Mouse (Mus musculus): Measurements from ENCODE around the gene Tmem126a. TPM values are rescaled to one million over a fixed set of nuclear protein-coding genes. Genes with fewer than 3 reads are reported as not detected.
A peak's percentile ranks its signal among the peaks of the same experiment; 100 is the strongest.

Gene Tmem126a
- 26.8 and 32.9 TPM in 2 replicates for total RNA-seq (2017)

DNA sequence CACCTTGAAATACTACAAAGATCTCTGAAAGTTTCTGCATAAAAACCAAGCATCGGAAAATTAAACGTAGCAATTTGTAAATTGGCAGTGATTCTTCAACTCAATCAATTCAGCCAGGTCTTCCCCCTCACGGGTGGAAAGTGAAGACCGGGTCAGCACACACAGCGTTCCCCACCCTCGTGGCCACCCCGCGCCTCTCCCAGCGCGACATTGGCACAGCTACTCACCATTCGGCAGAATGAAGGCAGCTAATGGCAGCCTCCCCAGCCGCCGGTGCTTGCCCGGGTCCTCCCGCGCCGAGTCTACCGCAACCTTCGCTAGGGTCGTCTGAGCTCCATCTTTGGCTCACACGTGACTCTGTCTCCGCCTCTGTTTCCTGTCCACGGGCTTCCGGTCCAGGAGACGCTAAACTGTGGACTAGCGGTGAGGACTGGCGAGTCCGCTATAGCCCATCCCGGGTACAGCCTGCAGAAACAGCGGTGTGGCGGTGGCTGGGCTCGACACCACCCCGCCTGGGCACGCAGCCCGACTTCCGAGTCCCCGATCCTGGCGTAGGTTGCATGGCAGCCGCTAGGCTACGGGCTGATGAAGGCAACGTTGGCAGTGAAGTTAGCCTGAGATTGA, at the start of gene Tmem126a:
Tmem126a (minus strand) TSS at position 385 of the 624 bp plus-strand sequence.
- peak; percentile 89 to 92 for ATAC-seq (replicated peaks in 1 of 2; ENCODE audit: insufficient read depth in 1 of 2, low FRiP score in 2 of 2, low TSS enrichment in 1 of 2, low read depth in 1 of 2, poor library complexity in 2 of 2, severe bottlenecking in 2 of 2)

DNA sequence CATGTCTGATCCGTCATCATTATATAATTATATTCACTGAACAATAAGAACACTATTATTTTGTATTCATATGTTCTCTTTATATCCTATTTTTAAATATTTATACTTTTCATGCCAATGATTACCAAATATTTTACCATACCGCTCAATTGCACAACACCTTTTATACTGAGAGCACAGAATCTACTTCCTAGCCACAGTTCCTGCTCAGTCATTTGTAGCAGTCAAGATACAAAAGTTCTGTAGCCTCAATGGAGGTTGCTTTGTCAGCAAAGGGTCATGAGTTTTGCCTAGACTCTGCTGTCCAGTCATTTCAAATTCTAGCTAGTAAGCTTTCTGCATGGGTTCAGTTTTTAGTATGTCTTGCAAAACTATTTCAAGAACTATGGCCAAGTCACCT, 25.6 kb upstream of the Tmem126a start:
- ATAC-seq (replicated peaks in 1 of 2; ENCODE audit: insufficient read depth in 1 of 2, low FRiP score in 2 of 2, low TSS enrichment in 1 of 2, low read depth in 1 of 2, poor library complexity in 2 of 2, severe bottlenecking in 2 of 2) = no peak

- peak in 1 of 2 experiments; percentile 39; a peak in 3 of 4 replicates for ATAC-seq (replicated peaks in 1 of 2; ENCODE audit: insufficient read depth in 1 of 2, low FRiP score in 2 of 2, low TSS enrichment in 1 of 2, low read depth in 1 of 2, poor library complexity in 2 of 2, severe bottlenecking in 2 of 2)
Observed at GRCm38 (mm10) chr7:90476313-90477245, 19.6 kb upstream of the Tmem126a start, which contains the start of gene Dlg2. Gene Dlg2 (plus strand): TSS chr7:90476672.

DNA sequence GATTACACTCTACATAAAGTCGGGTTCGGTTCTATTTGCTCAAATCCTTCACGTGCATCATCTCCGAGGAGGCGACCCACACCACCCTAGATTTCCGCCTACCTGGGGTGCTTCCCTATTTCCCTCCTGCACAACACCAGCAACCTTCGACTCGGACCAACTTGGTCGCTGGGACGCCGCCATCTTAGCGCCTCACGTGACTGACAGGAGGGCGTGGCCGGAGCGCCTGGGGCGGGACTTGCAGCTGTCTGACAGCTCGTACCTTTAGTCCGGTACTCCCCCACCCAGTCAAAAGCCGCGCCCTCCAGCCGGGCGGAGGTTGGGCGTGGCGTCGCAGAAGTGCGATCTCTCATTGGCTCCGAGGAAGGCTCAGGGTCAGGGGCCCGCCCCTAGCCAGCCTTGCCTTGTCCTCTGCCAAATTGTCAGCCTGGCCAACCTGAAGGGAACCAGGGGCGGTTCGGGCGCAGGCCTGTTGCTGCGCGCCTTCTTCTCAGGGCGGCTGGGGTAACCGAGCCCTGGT, 18.8 kb upstream of the Tmem126a start, which contains the start of gene Tmem126b:
Tmem126b (minus strand) TSS at position 209 of the 520 bp plus-strand sequence.
- ATAC-seq (replicated peaks in 1 of 2; ENCODE audit: insufficient read depth in 1 of 2, low FRiP score in 2 of 2, low TSS enrichment in 1 of 2, low read depth in 1 of 2, poor library complexity in 2 of 2, severe bottlenecking in 2 of 2) = peak; percentile 96 to 97

DNA sequence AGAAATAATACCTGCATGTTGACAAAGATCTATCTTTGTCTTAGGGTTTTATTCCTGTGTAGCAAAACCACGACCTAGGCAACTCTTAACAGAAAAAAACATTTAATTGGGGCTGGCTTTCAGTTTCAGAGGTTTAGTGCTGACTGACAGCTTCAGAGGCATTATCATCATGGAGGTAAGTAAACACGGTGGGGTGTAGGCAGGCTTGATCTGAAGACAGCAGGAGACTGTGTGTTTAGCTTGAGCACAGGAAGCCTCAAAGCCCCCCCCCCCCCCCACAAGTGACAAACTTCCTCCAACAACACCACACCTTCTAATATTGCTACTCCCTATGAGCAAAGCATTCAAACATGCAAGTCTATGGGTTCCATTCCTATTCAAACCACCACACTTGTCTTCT, 16.5 kb upstream of the Tmem126a start:
- no peak for ATAC-seq (replicated peaks in 1 of 2; ENCODE audit: insufficient read depth in 1 of 2, low FRiP score in 2 of 2, low TSS enrichment in 1 of 2, low read depth in 1 of 2, poor library complexity in 2 of 2, severe bottlenecking in 2 of 2)

DNA sequence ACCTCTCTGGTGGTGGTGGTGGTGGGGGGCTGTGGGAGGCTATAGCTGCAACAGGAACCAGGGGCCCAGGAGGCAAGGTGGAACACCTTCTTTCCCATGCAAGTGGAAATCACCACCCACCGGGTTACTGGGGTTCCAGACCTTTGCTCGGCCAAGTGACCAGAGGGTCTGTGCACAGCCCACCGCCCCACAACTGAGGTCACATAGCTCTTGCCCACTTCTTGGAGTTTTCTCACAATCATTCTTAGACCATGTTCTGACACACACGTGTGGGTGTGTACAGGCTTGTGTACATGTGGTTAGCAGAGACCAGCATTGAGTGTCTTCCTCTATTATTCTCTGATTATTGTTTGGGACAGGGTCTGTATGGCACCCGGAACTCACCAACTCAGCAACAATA, 4.4 kb upstream of the Tmem126a start:
- no peak for ATAC-seq (replicated peaks in 1 of 2; ENCODE audit: insufficient read depth in 1 of 2, low FRiP score in 2 of 2, low TSS enrichment in 1 of 2, low read depth in 1 of 2, poor library complexity in 2 of 2, severe bottlenecking in 2 of 2)

DNA sequence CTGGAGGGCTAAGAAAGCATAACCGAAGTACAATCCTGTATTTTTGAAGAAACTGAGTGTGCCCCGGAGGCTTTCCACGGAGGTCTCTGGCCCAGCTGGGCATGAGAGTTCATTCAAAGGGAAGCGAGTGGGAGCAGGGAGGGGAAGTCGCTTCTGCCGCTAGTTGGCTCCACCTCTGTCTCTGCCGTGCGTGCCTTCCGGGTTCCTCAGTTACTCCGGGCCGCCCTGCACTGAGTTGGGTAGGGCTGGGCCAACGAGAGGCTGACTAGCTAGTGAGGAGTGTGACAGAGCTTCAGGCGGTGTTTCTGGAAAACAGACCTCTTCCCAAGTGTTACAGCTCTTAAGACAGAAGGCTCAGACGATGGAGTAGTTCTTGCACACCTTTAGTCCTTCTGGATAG, 3.9 kb upstream of the Tmem126a start:
- ATAC-seq (replicated peaks in 1 of 2; ENCODE audit: insufficient read depth in 1 of 2, low FRiP score in 2 of 2, low TSS enrichment in 1 of 2, low read depth in 1 of 2, poor library complexity in 2 of 2, severe bottlenecking in 2 of 2) = peak; percentile 39 to 54

DNA sequence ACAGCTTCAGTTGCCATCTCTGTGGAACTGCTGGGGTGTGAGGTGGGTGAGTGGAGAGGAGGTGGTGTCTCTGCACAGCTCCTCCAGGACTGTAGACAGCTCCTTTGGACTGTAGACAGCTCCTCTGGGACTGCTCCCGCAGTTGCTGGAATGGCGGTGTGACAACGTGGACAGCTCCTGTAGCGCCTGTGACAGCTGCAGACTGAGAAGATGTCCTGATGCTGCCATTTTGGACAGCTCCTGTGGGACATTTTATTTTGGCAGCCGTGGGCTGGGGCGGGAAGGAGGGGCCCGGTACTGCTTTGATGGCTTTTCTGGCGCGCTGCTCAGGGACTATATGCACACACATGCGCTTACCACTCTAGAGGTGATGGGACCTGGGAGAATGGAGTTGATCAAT, 3.3 kb upstream of the Tmem126a start:
- ATAC-seq (replicated peaks in 1 of 2; ENCODE audit: insufficient read depth in 1 of 2, low FRiP score in 2 of 2, low TSS enrichment in 1 of 2, low read depth in 1 of 2, poor library complexity in 2 of 2, severe bottlenecking in 2 of 2) = no peak

GRCm38 (mm10) chr7:90457517-90457916, 488 bp upstream of the Tmem126a start:
- 0 out of 4 replicates have a peak, but pooled peaks of 1 of the 2 experiments have one; percentile 8 for ATAC-seq (replicated peaks in 1 of 2; ENCODE audit: insufficient read depth in 1 of 2, low FRiP score in 2 of 2, low TSS enrichment in 1 of 2, low read depth in 1 of 2, poor library complexity in 2 of 2, severe bottlenecking in 2 of 2)

DNA sequence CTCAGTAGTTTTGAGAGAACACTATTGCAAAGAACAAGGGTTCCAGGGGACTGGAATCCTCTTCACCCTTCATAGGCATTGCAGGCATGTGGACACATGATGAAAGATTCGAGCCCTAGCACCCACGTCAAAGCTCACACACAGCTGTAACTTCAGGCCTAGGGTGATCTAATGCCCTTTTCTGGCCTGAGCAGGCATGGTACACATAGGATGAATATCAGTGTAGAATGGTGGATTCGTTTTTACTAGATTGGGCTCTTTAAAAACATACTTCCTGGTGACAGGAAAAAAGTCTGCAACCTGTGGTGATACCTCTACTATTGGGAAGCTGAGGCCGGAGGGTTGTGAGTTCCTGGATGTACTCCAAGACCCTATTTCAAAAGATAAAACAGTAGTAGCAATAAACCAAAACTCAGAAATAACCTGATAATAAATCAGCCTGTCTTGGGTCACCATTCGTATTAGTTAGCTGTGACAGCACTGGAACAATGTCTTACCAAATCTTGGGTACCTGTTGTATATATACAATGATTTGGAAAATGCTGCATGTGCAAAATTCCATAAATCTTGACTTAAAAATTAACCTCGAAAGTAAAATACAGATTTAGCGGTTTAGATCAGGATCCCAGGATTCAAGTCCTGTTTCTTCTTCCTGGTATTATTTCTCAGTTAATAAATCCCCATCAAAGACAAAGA, 732 bp downstream of the Tmem126a start:
- ATAC-seq (replicated peaks in 1 of 2; ENCODE audit: insufficient read depth in 1 of 2, low FRiP score in 2 of 2, low TSS enrichment in 1 of 2, low read depth in 1 of 2, poor library complexity in 2 of 2, severe bottlenecking in 2 of 2) = no peak

GRCm38 (mm10) chr7:90444206-90444605, 12.8 kb downstream of the Tmem126a start:
- no peak for ATAC-seq (replicated peaks in 1 of 2; ENCODE audit: insufficient read depth in 1 of 2, low FRiP score in 2 of 2, low TSS enrichment in 1 of 2, low read depth in 1 of 2, poor library complexity in 2 of 2, severe bottlenecking in 2 of 2)

DNA sequence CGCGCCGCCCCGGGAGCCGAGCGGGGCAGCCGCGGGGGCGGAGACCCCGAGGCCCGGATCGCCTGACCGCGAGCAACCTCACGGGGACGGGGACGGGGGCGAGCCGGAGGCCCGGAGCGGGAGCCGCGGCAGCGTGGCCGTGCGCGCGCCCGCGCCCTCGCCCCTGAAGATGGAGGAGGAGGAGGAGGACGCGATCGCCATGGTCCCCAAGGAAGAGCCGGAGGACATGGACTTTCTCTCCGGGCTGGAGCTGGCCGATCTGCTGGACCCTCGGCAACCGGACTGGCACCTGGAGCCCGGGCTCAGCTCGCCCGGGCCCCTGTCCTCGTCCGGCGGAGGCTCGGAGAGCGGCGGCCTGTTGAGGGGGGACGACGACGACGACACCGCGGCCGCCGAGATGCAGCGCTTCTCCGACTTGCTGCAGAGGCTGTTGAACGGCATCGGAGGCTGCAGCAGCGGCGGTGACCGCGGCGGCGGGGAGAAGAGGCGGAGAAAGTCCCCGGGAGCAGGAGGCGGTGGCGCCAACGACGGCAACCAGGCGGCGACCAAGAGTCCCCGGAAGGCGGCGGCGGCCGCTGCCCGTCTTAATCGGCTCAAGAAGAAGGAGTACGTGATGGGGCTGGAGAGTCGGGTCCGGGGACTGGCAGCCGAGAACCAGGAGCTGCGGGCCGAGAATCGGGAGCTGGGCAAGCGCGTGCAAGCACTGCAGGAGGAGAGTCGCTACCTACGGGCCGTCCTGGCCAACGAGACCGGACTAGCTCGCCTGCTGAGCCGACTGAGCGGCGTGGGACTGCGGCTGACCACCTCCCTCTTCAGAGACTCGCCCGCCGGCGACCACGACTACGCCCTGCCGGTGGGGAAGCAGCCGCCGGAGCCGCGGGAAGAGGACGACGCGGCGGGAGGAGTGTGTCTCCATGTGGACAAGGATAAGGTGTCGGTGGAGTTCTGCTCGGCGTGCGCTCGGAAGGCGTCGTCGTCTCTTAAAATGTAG, 13.6 kb downstream of the Tmem126a start:
- ATAC-seq (replicated peaks in 1 of 2; ENCODE audit: insufficient read depth in 1 of 2, low FRiP score in 2 of 2, low TSS enrichment in 1 of 2, low read depth in 1 of 2, poor library complexity in 2 of 2, severe bottlenecking in 2 of 2) = peak in 1 of 2 experiments; percentile 49; a peak in 2 of 4 replicates

- ATAC-seq (replicated peaks in 1 of 2; ENCODE audit: insufficient read depth in 1 of 2, low FRiP score in 2 of 2, low TSS enrichment in 1 of 2, low read depth in 1 of 2, poor library complexity in 2 of 2, severe bottlenecking in 2 of 2) = peak; percentile 94
Observed at GRCm38 (mm10) chr7:90442518-90443080, 14.4 kb downstream of the Tmem126a start, which contains the start of gene Crebzf. Gene Crebzf (plus strand): TSS chr7:90442729.

DNA sequence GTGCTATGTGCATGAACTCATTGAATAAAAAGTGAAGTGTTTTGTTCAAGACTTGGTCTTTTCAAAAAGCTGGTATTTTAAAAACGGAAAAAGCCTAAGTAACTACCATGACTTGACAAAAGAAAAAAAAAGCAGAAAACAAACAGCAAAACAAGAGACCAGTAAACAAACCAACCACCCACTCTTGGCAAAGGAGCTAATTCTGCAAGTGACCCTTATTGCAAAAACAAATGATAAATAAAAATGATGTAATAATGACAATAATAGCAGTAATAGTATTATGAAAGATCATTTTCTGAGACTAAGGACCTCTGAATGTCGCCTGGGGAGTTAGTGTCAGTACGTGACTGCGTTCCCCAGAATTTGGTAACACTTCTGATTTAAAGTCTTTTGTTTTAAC, 15.0 kb downstream of the Tmem126a start:
- ATAC-seq (replicated peaks in 1 of 2; ENCODE audit: insufficient read depth in 1 of 2, low FRiP score in 2 of 2, low TSS enrichment in 1 of 2, low read depth in 1 of 2, poor library complexity in 2 of 2, severe bottlenecking in 2 of 2) = peak; percentile 9 to 18; a peak in 3 of 4 replicates

DNA sequence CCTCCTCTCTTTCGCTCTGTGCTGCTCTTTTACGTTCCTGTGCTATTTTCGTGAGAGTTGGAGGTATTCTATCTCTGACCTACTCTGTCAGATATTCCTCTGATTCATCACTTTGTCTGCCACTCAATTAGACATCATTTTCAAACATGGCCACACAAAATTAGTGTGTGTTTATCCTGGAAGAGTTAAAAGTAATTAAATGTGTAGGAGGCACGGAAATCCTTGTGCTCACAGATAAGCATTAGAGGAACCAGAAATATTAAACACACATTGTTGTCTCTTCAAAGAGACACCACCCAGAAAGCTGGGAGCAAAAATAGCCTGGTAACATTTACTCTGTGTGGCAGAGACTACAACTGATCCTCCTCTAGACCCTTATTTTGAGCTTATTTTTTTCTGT, 17.0 kb downstream of the Tmem126a start:
- ATAC-seq (replicated peaks in 1 of 2; ENCODE audit: insufficient read depth in 1 of 2, low FRiP score in 2 of 2, low TSS enrichment in 1 of 2, low read depth in 1 of 2, poor library complexity in 2 of 2, severe bottlenecking in 2 of 2) = no peak

DNA sequence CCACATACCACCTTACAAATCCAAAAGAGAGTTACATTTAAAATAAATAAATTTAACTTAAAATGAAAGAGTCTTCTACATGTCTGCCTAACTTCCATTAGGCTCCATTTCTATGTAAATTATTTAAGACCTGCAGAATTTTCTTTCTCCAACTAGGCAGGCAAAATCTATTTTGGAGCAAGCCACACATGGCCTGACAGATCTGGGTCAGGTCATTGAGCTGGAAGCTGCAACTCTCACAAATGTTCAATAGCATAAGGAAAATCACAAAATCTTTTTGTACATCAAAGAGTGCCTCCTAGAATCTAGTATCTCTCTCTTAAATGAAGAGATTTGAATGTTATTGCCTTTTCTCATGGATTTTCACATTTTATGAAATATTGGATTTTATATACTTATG, 24.8 kb downstream of the Tmem126a start:
- ATAC-seq (replicated peaks in 1 of 2; ENCODE audit: insufficient read depth in 1 of 2, low FRiP score in 2 of 2, low TSS enrichment in 1 of 2, low read depth in 1 of 2, poor library complexity in 2 of 2, severe bottlenecking in 2 of 2) = no peak
